Mouse (Mus musculus) intestine, embryonic 14.5 days (tissue): Measurements from ENCODE around the gene Gm13128. TPM values are rescaled to one million over a fixed set of nuclear protein-coding genes. Genes with fewer than 3 reads are reported as not detected.

Source experiments
- polyA plus RNA-seq: library from polyadenylated mRNA; unstranded; fragments of >200 nt; fragmentation: Nextera tagmentation; extraction: Ambion mirVana; gene quantifications from 2 replicates; pipeline ENCODE4 v1.2.1, GENCODE M21; 2014

Gene Gm13128
- polyA plus RNA-seq, 1 experiment from 2014 or later = not detected

Other genes with a start within 250 kb of the Gm13128 start
- not detected in 2 replicates for gene Gm13102, start 223.8 kb upstream of the Gm13128 start, polyA plus RNA-seq
- not detected in 2 replicates for gene Oog3, start 167.6 kb upstream of the Gm13128 start, polyA plus RNA-seq
- not detected in 2 replicates for gene Oog2, start 139.5 kb upstream of the Gm13128 start, polyA plus RNA-seq
- not detected in 2 replicates for gene C87977, start 116.9 kb upstream of the Gm13128 start, polyA plus RNA-seq
- gene Pramel5, start 49.8 kb upstream of the Gm13128 start, polyA plus RNA-seq = not detected in 2 replicates
- gene Gm13119, start 27.7 kb downstream of the Gm13128 start, polyA plus RNA-seq = not detected in 2 replicates
- gene Pramef20, start 47.7 kb downstream of the Gm13128 start, polyA plus RNA-seq = not detected in 2 replicates
- gene Pramef12, start 78.2 kb downstream of the Gm13128 start, polyA plus RNA-seq = 0.11 TPM in 1 of 2 replicates, not detected in the other
- gene 1700012P22Rik, start 108.5 kb downstream of the Gm13128 start, polyA plus RNA-seq = not detected in 2 replicates
- not detected in 2 replicates for gene Gm9944, start 123.1 kb downstream of the Gm13128 start, polyA plus RNA-seq
- not detected in 2 replicates for gene Aadacl3, start 133.5 kb downstream of the Gm13128 start, polyA plus RNA-seq
- gene 9430007A20Rik, start 189.6 kb downstream of the Gm13128 start, polyA plus RNA-seq = not detected in 2 replicates
- not detected in 2 replicates for gene Gm13124, start 234.9 kb downstream of the Gm13128 start, polyA plus RNA-seq